ENCODE assay signal across 14 mouse cellular contexts in the genomic region with DNA sequence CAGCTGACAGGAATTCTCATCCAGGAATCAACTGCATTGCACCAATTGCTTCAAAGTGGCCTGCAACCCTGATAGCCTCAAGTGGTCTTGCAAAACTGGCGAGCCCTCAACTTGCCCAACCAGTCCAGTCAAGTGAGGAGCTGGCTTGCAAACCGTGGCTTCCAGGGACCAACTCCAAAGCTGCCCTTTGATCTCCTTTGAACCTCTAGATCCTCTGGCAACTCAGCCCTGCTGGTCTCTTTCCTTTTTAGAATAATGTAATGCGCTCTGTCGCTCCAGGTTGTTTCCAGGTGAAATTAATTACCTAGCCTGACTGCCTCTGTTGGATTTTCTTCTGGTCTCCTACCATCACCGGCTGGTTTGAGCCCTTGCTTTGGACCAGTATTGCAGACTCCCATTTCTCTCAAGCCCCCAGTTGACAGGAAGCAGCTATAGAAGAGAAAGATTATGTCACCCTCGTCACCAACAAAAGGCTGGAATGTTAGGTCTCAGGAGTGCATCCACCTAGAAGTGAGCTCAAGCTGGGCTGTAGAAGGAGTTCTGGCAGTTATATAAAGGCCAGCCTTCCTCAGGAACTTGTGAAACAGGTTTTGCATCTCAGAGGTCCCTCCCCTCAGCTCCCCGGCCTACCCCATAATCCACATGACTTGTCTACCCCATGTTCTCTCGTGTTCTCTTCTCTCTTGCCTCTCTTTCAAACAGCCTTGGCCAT. TPM values are rescaled to one million over a fixed set of nuclear protein-coding genes. Genes with fewer than 3 reads are reported as not detected.
DNase-seq lines count a peak whose midpoint lies in the region; ATAC-seq and TF ChIP-seq lines count a peak whose summit lies in the region.
"Had no signal": no experiment of that assay in that cellular context is flagged by ENCODE, and none has a peak within 500 bp of the region (broad histone marks: within the 10 kb centered on the region; RNA-seq: fewer than 3 reads in every experiment).

No protein-coding gene starts in this region.

- no peaks in the 10 kb centered on the region for H3K4me1 ChIP-seq in heart, embryonic 12.5 days (replicated peaks)
- H3K4me1 ChIP-seq in intestine, postnatal 0 days (replicated peaks; ENCODE audit: control insufficient read depth, insufficient read depth, low read length): no peaks in the 10 kb centered on the region
- no peaks in the 10 kb centered on the region for H3K4me1 ChIP-seq in limb, embryonic 15.5 days
- H3K4me1 ChIP-seq in stomach, embryonic 14.5 days (ENCODE audit: control insufficient read depth, insufficient read depth, low read length): no peaks in the 10 kb centered on the region
- H3K4me1 ChIP-seq: liver, embryonic 13.5 days; midbrain, embryonic 15.5 days had no signal

- no peak for ATAC-seq in heart, embryonic 12.5 days (ENCODE audit: insufficient number of reproducible peaks, low FRiP score)
- peak; percentile 65; the same call in 1 of the 2 replicates for ATAC-seq in intestine, postnatal 0 days
- no peak for ATAC-seq in limb, embryonic 15.5 days (ENCODE audit: insufficient number of reproducible peaks, low FRiP score, low TSS enrichment, low read depth)
- ATAC-seq in stomach, embryonic 14.5 days (ENCODE audit: insufficient number of reproducible peaks, insufficient read depth, low FRiP score, low read depth): peak; percentile 83
- ATAC-seq: midbrain, embryonic 15.5 days had no signal

- peak; percentile 84 for DNase-seq in heart, adult 11 months
- no peak for DNase-seq in frontal cortex, postnatal 25 days (ENCODE audit: low spot score in 2 of 2)
- no peak for DNase-seq in thymus, postnatal 14 days
- no peak for DNase-seq in left cerebral cortex, postnatal 14 days (ENCODE audit: low spot score in 2 of 2)
- DNase-seq: cerebellum, adult 9-10 months; gastrocnemius, postnatal 25 days; liver, embryonic 13.5 days; thymus, adult 18-20 months had no signal

- no peak overlapping the region for H3K27ac ChIP-seq in heart, embryonic 12.5 days (ENCODE audit: poor library complexity, severe bottlenecking)
- H3K27ac ChIP-seq in intestine, postnatal 0 days (ENCODE audit: low read depth, low read length): no peak overlapping the region
- peak overlapping the region; percentile 6; the same call in 1 of the 2 replicates for H3K27ac ChIP-seq in limb, embryonic 15.5 days
- H3K27ac ChIP-seq in stomach, embryonic 14.5 days (ENCODE audit: low read length): peak overlapping the region; percentile 73
- H3K27ac ChIP-seq: liver, embryonic 13.5 days; midbrain, embryonic 15.5 days had no signal

- H3K27me3 ChIP-seq in heart, embryonic 12.5 days (replicated peaks): no peaks in the 10 kb centered on the region
- no peaks in the 10 kb centered on the region for H3K27me3 ChIP-seq in intestine, postnatal 0 days (replicated peaks; ENCODE audit: control insufficient read depth, insufficient read depth, low read length)
- no peaks in the 10 kb centered on the region for H3K27me3 ChIP-seq in limb, embryonic 15.5 days
- H3K27me3 ChIP-seq in stomach, embryonic 14.5 days (ENCODE audit: control insufficient read depth, insufficient read depth, low read length): no peaks in the 10 kb centered on the region
- H3K27me3 ChIP-seq: liver, embryonic 13.5 days; midbrain, embryonic 15.5 days had no signal

- H3K4me3 ChIP-seq in heart, embryonic 12.5 days: no peak overlapping the region
- H3K4me3 ChIP-seq in intestine, postnatal 0 days (ENCODE audit: low read depth, low read length): no peak overlapping the region
- no peak overlapping the region for H3K4me3 ChIP-seq in limb, embryonic 15.5 days
- H3K4me3 ChIP-seq in stomach, embryonic 14.5 days (ENCODE audit: low read depth, low read length): no peak overlapping the region
- H3K4me3 ChIP-seq: erythroblast, embryonic 14.5 days; liver, embryonic 13.5 days; midbrain, embryonic 15.5 days had no signal

- TF ChIP-seq CTCF in intestine, postnatal 0 days (IDR thresholded peaks at IDR 0.05; ENCODE audit: low read depth): no peak

- no peaks in the 10 kb centered on the region for H3K9me3 ChIP-seq in heart, embryonic 12.5 days (replicated peaks)
- H3K9me3 ChIP-seq in intestine, postnatal 0 days (ENCODE audit: control insufficient read depth): no peaks in the 10 kb centered on the region
- no peaks in the 10 kb centered on the region for H3K9me3 ChIP-seq in limb, embryonic 15.5 days
- H3K9me3 ChIP-seq in stomach, embryonic 14.5 days (ENCODE audit: control insufficient read depth, low read depth, low read length): no peaks in the 10 kb centered on the region
- H3K9me3 ChIP-seq: liver, embryonic 13.5 days; midbrain, embryonic 15.5 days had no signal

- intact Hi-C loops in left cerebral cortex, postnatal 14 days (cut with DNase I): no loop called here

- no peaks in the 10 kb centered on the region for H3K36me3 ChIP-seq in heart, embryonic 12.5 days
- no peaks in the 10 kb centered on the region for H3K36me3 ChIP-seq in intestine, postnatal 0 days (ENCODE audit: control insufficient read depth, insufficient read depth)
- H3K36me3 ChIP-seq in limb, embryonic 15.5 days: no peaks in the 10 kb centered on the region
- H3K36me3 ChIP-seq in stomach, embryonic 14.5 days (ENCODE audit: control insufficient read depth, insufficient read depth, low read length): no peaks in the 10 kb centered on the region
- H3K36me3 ChIP-seq: liver, embryonic 13.5 days; midbrain, embryonic 15.5 days had no signal

- no peak overlapping the region for H3K9ac ChIP-seq in heart, embryonic 12.5 days
- H3K9ac ChIP-seq in intestine, postnatal 0 days (ENCODE audit: low read depth, low read length): no peak overlapping the region
- no peak overlapping the region for H3K9ac ChIP-seq in limb, embryonic 15.5 days
- H3K9ac ChIP-seq in stomach, embryonic 14.5 days (replicated peaks; ENCODE audit: low read depth, low read length): no peak overlapping the region
- H3K9ac ChIP-seq: liver, embryonic 13.5 days; midbrain, embryonic 15.5 days had no signal

- WGBS in heart, embryonic 12.5 days: 41% methylated on average over 8 of the region's 8 CpGs
- WGBS in intestine, postnatal 0 days: 31% methylated on average over 8 of the region's 8 CpGs
- 34% methylated on average over 8 of the region's 8 CpGs for WGBS in limb, embryonic 15.5 days
- 42% methylated on average over 8 of the region's 8 CpGs for WGBS in stomach, embryonic 14.5 days

- no peak overlapping the region for H3K4me2 ChIP-seq in heart, embryonic 12.5 days
- no peak overlapping the region for H3K4me2 ChIP-seq in intestine, postnatal 0 days (replicated peaks; ENCODE audit: low read depth)
- no peak overlapping the region for H3K4me2 ChIP-seq in limb, embryonic 15.5 days
- H3K4me2 ChIP-seq in stomach, embryonic 14.5 days (replicated peaks; ENCODE audit: low read depth, low read length): 0 out of 2 replicates have a peak overlapping the region, but pooled peaks have one; percentile 12
- H3K4me2 ChIP-seq: liver, embryonic 13.5 days; midbrain, embryonic 15.5 days had no signal

RNA-seq across cellular contexts. Expression of gene Abcd3, which starts 49.8 kb away (rescaled TPM):
- polyA plus RNA-seq in heart, embryonic 12.5 days (2016; fragmentation: Nextera tagmentation; extraction: Ambion mirVana): 45.0 and 47.2 TPM in 2 replicates
- 46.9 and 53.0 TPM in 2 replicates for polyA plus RNA-seq in intestine, postnatal 0 days (2015; fragmentation: Nextera tagmentation; extraction: Ambion mirVana)
- 52.8 and 60.9 TPM in 2 replicates for polyA plus RNA-seq in limb, embryonic 15.5 days (2015; fragmentation: Nextera tagmentation; extraction: Ambion mirVana)
- 86.0 and 86.2 TPM in 2 replicates for polyA plus RNA-seq in stomach, embryonic 14.5 days (2014; fragmentation: Nextera tagmentation; extraction: Ambion mirVana)
- 10 to 100 TPM; 61.5 to 62.8 TPM for total RNA-seq in left cerebral cortex, postnatal 14 days (2021)

Comparison
In these comparisons a context has a peak if more than half of its experiments do, and no peak if none do; other contexts are left out.
1. ATAC-seq: peak in intestine, postnatal 0 days (single experiment) and stomach, embryonic 14.5 days (single experiment); none in heart, embryonic 12.5 days (single experiment) and limb, embryonic 15.5 days (single experiment).
2. H3K27ac ChIP-seq: peak in limb, embryonic 15.5 days (single experiment) and stomach, embryonic 14.5 days (single experiment); none in heart, embryonic 12.5 days (single experiment) and intestine, postnatal 0 days (single experiment).